Mouse (Mus musculus): ENCODE results near the gene Nfib. TPM values are rescaled to one million over a fixed set of nuclear protein-coding genes. Genes with fewer than 3 reads are reported as not detected.

The Nfib gene
- polyA plus RNA-seq, 1 experiment from 2014 or later: 58.8 TPM

DNA sequence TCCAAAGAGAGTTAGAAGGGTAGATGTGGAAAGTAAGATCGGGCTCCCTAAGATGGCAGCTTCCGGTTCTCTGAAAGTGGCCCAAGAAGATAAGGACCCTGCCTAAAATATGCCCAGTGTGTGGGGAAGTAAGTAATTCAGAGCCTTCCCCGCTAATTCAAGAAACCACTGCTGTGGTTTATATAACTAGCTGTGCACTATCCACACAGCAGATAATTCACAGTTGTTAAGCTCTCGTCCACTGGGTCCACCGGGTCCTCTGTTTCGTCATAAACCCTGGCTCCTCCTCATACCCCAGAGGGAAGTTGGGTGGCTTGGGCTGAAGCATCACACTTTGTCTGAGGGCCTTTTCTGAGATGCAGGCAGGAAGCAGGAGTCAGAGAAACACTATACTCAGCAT, 19.5 kb downstream of the Nfib start:
- no peak overlapping the region for H3K4me3 ChIP-seq (replicated peaks)
- no peaks in the 10 kb centered on the region for H3K27me3 ChIP-seq
- ATAC-seq (ENCODE audit: insufficient number of reproducible peaks, insufficient read depth, low FRiP score, low TSS enrichment, low read depth): no peak
- no peak overlapping the region for H3K9ac ChIP-seq (replicated peaks)
- no peaks in the 10 kb centered on the region for H3K36me3 ChIP-seq
- H3K9me3 ChIP-seq: no peaks in the 10 kb centered on the region
- no peaks in the 10 kb centered on the region; the same call in 1 of the 2 replicates for H3K4me1 ChIP-seq (replicated peaks)
- no peak overlapping the region for H3K27ac ChIP-seq
- WGBS: 85% methylated on average over 6 of the region's 6 CpGs
- H3K4me2 ChIP-seq: no peak overlapping the region

GRCm38 (mm10) chr4:82684088-82684715, 21.3 kb downstream of the Nfib start:
- Histone ChIP-seq H3K4me3 (replicated peaks) (no peak overlapping the region), H3K4me2 (no peak overlapping the region), H3K9me3 (no peaks in the 10 kb centered on the region), H3K27ac (no peak overlapping the region), H3K27me3 (no peaks in the 10 kb centered on the region), H3K9ac (replicated peaks) (no peak overlapping the region), H3K36me3 (no peaks in the 10 kb centered on the region), H3K4me1 (replicated peaks) (peaks cover 5% of the 10 kb centered on the region)
- no peak for ATAC-seq (ENCODE audit: insufficient number of reproducible peaks, insufficient read depth, low FRiP score, low TSS enrichment, low read depth)
- WGBS: 86% methylated on average over 12 of the region's 12 CpGs

GRCm38 (mm10) chr4:82683583-82683982, 22.0 kb downstream of the Nfib start:
- no peak for ATAC-seq (ENCODE audit: insufficient number of reproducible peaks, insufficient read depth, low FRiP score, low TSS enrichment, low read depth)
- H3K4me3 ChIP-seq (replicated peaks): no peak overlapping the region
- H3K27me3 ChIP-seq: no peaks in the 10 kb centered on the region
- no peak overlapping the region for H3K4me2 ChIP-seq
- H3K9me3 ChIP-seq: no peaks in the 10 kb centered on the region
- no peaks in the 10 kb centered on the region for H3K36me3 ChIP-seq
- H3K27ac ChIP-seq: no peak overlapping the region
- peaks cover 5% of the 10 kb centered on the region for H3K4me1 ChIP-seq (replicated peaks)
- WGBS: 89% methylated on average over 6 of the region's 6 CpGs
- H3K9ac ChIP-seq (replicated peaks): no peak overlapping the region

GRCm38 (mm10) chr4:82676104-82676503, 29.4 kb downstream of the Nfib start:
- no peaks in the 10 kb centered on the region for H3K27me3 ChIP-seq
- no peak overlapping the region for H3K4me2 ChIP-seq
- no peaks in the 10 kb centered on the region for H3K36me3 ChIP-seq
- H3K9me3 ChIP-seq: no peaks in the 10 kb centered on the region; the same call in 1 of the 2 replicates
- H3K4me3 ChIP-seq (replicated peaks): no peak overlapping the region
- H3K27ac ChIP-seq: no peak overlapping the region
- no peak for ATAC-seq (ENCODE audit: insufficient number of reproducible peaks, insufficient read depth, low FRiP score, low TSS enrichment, low read depth)
- WGBS: 97% methylated on average over 2 of the region's 2 CpGs
- H3K4me1 ChIP-seq (replicated peaks): peaks cover 5% of the 10 kb centered on the region; the same call in 1 of the 2 replicates
- no peak overlapping the region for H3K9ac ChIP-seq (replicated peaks)

- ATAC-seq (ENCODE audit: insufficient number of reproducible peaks, insufficient read depth, low FRiP score, low TSS enrichment, low read depth): no peak
- no peak overlapping the region for H3K27ac ChIP-seq
- H3K36me3 ChIP-seq: no peaks in the 10 kb centered on the region
- peaks cover 4% of the 10 kb centered on the region for H3K4me1 ChIP-seq (replicated peaks)
- no peak overlapping the region for H3K9ac ChIP-seq (replicated peaks)
- no peaks in the 10 kb centered on the region for H3K9me3 ChIP-seq
- H3K27me3 ChIP-seq: no peaks in the 10 kb centered on the region
- WGBS: 94% methylated on average over 3 of the region's 3 CpGs
- no peak overlapping the region for H3K4me2 ChIP-seq
- H3K4me3 ChIP-seq (replicated peaks): no peak overlapping the region
Observed at GRCm38 (mm10) chr4:82667271-82667872, 38.2 kb downstream of the Nfib start.

- Histone ChIP-seq H3K9me3 (no peaks in the 10 kb centered on the region), H3K4me1 (replicated peaks) (peaks cover 11% of the 10 kb centered on the region), H3K27ac (no peak overlapping the region), H3K36me3 (no peaks in the 10 kb centered on the region), H3K4me2 (no peak overlapping the region), H3K4me3 (replicated peaks) (no peak overlapping the region), H3K27me3 (no peaks in the 10 kb centered on the region), H3K9ac (replicated peaks) (no peak overlapping the region)
- WGBS: 86% methylated on average over 7 of the region's 7 CpGs
- no peak for ATAC-seq (ENCODE audit: insufficient number of reproducible peaks, insufficient read depth, low FRiP score, low TSS enrichment, low read depth)
Observed at GRCm38 (mm10) chr4:82664436-82664835, 41.1 kb downstream of the Nfib start.

DNA sequence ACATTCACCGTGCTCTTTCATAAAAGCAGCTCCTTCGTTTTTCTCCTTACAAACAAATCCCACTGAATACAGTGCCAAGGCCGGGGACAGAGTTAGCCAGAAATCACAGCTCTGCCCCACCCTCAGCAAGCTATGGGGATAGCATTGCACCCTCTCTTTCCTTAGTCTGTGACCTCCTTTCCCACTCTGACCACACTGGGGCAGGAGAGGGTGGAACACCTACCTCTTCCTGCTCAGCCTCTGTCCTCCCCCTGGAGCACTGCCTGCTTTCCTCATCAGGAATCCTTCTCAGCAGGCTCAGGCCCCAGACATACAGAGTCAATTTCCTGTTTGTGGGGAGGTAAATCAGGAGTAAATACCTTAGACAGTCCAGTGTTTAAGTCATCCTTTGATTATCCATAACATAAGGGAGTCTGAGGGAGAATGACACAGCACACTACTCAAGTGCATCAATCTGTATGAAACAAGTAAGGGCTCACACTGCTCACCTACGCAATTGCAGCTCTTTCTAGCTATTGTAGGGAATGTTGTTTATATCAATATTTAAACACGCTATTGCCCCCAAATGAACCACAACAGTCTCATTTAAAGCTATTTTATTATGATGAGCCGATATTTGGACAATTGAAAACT, 41.7 kb downstream of the Nfib start:
- H3K9me3 ChIP-seq: no peaks in the 10 kb centered on the region
- no peaks in the 10 kb centered on the region for H3K27me3 ChIP-seq
- H3K27ac ChIP-seq: no peak overlapping the region
- peaks cover 11% of the 10 kb centered on the region for H3K4me1 ChIP-seq (replicated peaks)
- H3K9ac ChIP-seq (replicated peaks): no peak overlapping the region
- 82% methylated on average over 6 of the region's 6 CpGs for WGBS
- peak; percentile 42; the same call in 1 of the 2 replicates for ATAC-seq (ENCODE audit: insufficient number of reproducible peaks, insufficient read depth, low FRiP score, low TSS enrichment, low read depth)
- H3K36me3 ChIP-seq: no peaks in the 10 kb centered on the region
- H3K4me2 ChIP-seq: no peak overlapping the region
- no peak overlapping the region for H3K4me3 ChIP-seq (replicated peaks)

GRCm38 (mm10) chr4:82662626-82663025, 42.9 kb downstream of the Nfib start:
- Histone ChIP-seq H3K9ac (replicated peaks) (no peak overlapping the region), H3K9me3 (no peaks in the 10 kb centered on the region), H3K27me3 (no peaks in the 10 kb centered on the region), H3K36me3 (no peaks in the 10 kb centered on the region), H3K27ac (no peak overlapping the region), H3K4me2 (no peak overlapping the region), H3K4me3 (replicated peaks) (no peak overlapping the region), H3K4me1 (replicated peaks) (peaks cover 11% of the 10 kb centered on the region)
- 72% methylated on average over 3 of the region's 3 CpGs for WGBS
- no peak for ATAC-seq (ENCODE audit: insufficient number of reproducible peaks, insufficient read depth, low FRiP score, low TSS enrichment, low read depth)

GRCm38 (mm10) chr4:82662222-82662621, 43.3 kb downstream of the Nfib start:
- no peak overlapping the region for H3K9ac ChIP-seq (replicated peaks)
- H3K9me3 ChIP-seq: no peaks in the 10 kb centered on the region
- no peak overlapping the region for H3K4me2 ChIP-seq
- H3K27ac ChIP-seq: no peak overlapping the region
- H3K27me3 ChIP-seq: no peaks in the 10 kb centered on the region
- no peak overlapping the region for H3K4me3 ChIP-seq (replicated peaks)
- ATAC-seq (ENCODE audit: insufficient number of reproducible peaks, insufficient read depth, low FRiP score, low TSS enrichment, low read depth): no peak
- 37% methylated on average over 9 of the region's 9 CpGs for WGBS
- H3K36me3 ChIP-seq: no peaks in the 10 kb centered on the region
- peaks cover 11% of the 10 kb centered on the region for H3K4me1 ChIP-seq (replicated peaks)

DNA sequence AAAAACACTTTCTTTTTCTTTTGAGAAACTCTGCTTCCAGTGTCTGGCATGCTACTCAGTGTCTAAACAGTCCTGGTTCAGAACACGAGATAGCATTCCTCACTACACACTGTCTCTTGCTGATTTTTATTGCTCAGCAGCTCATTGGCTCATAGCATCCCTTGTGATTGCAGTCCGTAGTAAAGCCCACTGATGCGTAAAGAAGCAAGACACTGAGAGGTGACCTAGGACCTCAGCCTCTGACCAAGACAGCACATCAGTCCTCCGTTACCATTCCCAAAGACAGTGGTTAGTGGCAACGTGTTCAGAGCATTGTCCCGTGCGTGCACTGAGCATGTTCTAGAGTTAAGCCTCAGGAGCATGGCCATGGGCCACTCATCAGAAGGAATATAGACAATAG, 44.3 kb downstream of the Nfib start:
- WGBS: 84% methylated on average over 7 of the region's 7 CpGs
- no peaks in the 10 kb centered on the region for H3K27me3 ChIP-seq
- H3K4me2 ChIP-seq: no peak overlapping the region
- H3K9me3 ChIP-seq: no peaks in the 10 kb centered on the region
- no peak overlapping the region for H3K9ac ChIP-seq (replicated peaks)
- peaks cover 11% of the 10 kb centered on the region for H3K4me1 ChIP-seq (replicated peaks)
- H3K4me3 ChIP-seq (replicated peaks): no peak overlapping the region
- no peak overlapping the region for H3K27ac ChIP-seq
- H3K36me3 ChIP-seq: no peaks in the 10 kb centered on the region
- no peak for ATAC-seq (ENCODE audit: insufficient number of reproducible peaks, insufficient read depth, low FRiP score, low TSS enrichment, low read depth)

- no peaks in the 10 kb centered on the region for H3K9me3 ChIP-seq
- no peak overlapping the region for H3K4me2 ChIP-seq
- H3K4me1 ChIP-seq (replicated peaks): peaks cover 9% of the 10 kb centered on the region; the same call in 1 of the 2 replicates
- 79% methylated on average over 5 of the region's 5 CpGs for WGBS
- no peak overlapping the region for H3K4me3 ChIP-seq (replicated peaks)
- H3K27me3 ChIP-seq: no peaks in the 10 kb centered on the region
- ATAC-seq (ENCODE audit: insufficient number of reproducible peaks, insufficient read depth, low FRiP score, low TSS enrichment, low read depth): no peak
- H3K9ac ChIP-seq (replicated peaks): no peak overlapping the region
- H3K27ac ChIP-seq: no peak overlapping the region
- H3K36me3 ChIP-seq: no peaks in the 10 kb centered on the region
Observed at GRCm38 (mm10) chr4:82645679-82646078, 59.9 kb downstream of the Nfib start.
